Mouse (Mus musculus) adrenal gland (tissue): Measurements from ENCODE around the gene Nicn1.

Experiments
- intact Hi-C: fragments of 180-260 bp; cut with DNase I; formaldehyde crosslinking; loops from one replicate; pipeline ENCODE4 v1.15.1; 2025

Nicn1 gene

DNA sequence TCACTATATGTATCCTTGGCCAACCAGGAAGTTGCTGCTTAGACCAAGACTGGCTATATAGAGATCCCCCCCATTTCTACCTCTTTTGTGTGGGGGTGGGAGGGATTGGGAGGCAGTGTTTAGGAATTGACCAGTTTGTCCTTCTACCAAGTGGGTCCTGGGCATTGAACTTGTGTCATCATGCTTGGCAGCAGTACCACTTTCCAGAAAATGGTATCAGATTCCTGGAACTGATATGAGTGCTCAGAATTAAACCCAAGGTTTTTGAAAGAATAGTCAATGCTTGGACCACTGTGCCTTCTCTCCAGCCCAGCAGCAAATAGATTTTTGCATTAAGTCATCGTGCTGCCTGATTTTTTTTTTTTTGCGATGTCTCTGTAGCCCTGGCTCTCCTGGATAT lies 35.6 kb downstream of the Nicn1 start:
- intact Hi-C loops: no loop called here

DNA sequence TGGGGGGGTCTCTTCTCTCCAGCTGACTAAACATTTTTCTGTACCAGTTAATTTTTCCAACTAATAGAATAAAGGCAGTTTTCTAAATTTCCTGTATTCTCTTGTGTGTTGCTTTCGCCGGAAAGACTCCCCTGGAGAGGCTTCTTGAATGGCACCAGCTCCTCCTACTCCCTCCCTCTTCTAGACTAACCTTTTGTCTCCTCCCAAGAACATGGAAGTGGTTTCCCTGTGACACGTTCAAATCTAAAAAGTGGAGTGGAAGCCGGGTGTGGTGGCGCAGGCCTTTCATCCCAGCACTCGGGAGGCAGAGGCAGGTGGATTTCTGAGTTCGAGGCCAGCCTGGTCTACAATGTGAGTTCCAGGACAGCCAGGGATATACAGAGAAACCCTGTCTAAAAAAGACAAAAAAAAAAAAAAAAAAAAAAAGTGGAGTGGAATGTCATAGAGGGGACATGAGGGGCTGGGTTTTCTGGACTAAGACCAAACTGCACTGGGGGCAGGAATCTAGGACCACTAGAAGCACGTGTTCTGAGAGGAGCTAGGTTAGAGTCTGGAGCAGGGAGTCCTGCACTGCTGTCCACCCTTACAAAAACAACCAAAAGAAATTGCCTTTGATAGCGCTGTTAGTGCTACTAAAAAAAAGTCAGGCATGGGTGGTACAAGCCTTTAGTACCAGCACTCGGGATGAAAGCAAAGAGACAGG lies 47.8 kb downstream of the Nicn1 start:
- intact Hi-C loops: no loop called here

DNA sequence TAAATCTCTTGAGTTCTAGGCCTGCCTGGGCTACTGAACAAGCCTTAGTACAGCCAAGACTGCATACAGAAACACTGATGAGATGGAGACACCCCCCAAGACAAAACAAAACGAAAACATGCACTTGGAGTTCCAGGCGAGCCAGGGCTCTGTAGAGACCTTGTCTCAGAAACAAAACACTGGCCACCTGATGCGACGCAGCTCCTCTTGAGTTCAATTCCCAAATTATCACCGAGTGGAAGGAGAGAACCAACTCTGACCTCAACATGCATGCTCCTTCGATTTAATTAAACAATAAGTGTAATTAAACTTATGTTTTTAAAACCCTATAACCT lies 48.3 kb downstream of the Nicn1 start:
- intact Hi-C loops: no loop called here

DNA sequence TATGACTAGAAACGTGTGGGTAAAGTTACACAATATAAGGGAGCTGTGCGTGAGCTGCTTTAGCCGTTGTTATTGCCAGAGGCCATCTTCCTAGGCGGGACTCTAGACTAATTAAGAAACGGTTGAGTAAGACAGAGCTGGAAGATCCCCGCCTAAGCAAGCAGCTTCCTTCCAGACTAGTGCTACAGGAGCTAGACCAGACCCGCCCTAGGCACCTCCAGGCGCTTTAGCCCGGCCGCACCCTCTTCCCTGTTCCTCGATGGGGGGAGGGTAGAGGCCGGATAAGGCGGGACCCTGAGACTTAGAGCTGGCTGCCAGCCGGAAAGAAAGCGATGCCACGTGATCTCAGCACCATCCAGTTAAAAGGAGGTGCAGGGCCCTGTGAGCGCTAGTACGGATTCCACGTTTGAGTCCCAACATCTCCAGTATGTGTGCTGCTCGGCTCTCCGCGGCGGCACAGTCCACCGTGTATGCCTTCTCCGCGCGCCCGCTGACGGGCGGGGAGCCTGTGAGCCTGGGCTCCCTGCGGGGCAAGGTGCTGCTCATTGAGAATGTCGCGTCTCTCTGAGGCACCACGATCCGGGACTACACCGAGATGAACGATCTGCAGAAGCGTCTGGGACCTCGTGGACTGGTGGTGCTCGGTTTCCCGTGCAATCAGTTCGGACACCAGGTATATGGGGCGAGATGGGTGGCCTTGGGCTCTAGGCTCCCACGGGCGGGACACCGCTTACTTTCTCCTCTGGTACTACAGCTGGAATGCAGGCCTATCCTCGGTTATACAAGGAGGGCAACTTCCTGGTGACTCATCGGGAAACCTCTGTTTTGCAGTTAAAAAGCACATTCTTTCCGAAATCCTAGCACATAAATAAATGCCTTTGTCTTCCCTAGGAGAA lies 48.9 kb downstream of the Nicn1 start, which contains the start of gene Gpx1:
Gpx1 (plus strand) TSS at position 18 of the 896 bp plus-strand sequence.
- intact Hi-C loops: no loop called here

DNA sequence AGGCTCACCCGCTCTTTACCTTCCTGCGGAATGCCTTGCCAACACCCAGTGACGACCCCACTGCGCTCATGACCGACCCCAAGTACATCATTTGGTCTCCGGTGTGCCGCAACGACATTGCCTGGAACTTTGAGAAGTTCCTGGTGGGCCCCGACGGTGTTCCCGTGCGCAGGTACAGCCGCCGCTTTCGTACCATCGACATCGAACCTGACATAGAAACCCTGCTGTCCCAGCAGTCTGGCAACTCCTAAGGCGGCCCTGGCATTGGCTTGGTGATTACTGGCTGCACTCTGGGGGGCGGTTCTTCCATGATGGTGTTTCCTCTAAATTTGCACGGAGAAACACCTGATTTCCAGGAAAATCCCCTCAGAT lies 49.6 kb downstream of the Nicn1 start:
- intact Hi-C loops: loop anchor here (5.0 kb wide), 1 partner anchor 33 kb away; the partner anchor contains the start of genes Rhoa and Tcta

DNA sequence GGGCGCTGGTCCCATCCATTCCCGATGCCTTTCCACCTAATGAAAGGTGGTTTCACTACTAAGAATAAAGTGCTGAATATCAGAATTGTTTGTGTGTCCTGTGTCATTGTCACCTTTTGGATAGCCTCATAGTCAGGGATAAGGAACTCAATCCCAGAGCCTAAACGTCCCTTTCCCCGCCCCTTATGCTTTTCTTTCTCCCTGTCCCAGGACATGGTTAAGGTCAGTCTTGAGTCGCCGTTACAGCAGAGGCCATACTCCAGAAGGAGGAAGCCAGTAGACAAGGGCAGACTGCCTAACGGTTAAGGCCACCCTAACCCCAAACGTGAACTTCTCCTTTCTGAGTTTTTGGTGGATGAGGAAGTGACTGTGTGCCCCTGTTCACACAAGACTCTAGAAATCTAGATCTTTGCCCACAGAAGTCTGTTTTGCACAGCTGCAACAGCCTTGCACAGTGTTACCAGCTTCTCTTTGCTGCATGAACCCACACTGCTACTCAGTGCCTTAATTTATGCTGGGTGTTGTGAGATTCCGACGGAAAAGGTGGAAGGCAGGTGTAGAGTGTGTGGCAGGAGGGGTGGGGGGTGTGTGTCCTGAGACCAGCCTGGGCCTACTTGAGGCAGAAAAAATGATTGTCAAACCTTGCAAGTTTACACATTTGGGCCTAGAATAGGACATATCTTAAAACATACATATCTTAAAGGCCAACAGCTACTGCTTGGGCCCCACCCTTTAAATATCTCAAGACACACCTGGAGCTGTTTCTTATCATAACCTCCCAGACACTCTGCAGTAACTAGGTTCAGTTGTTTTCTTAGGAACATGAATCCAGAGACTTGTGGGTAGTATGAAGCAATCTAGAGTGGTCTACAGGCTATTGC lies 50.3 kb downstream of the Nicn1 start:
- intact Hi-C loops: loop anchor here (5.0 kb wide), 1 partner anchor 33 kb away; the partner anchor contains the start of genes Rhoa and Tcta

DNA sequence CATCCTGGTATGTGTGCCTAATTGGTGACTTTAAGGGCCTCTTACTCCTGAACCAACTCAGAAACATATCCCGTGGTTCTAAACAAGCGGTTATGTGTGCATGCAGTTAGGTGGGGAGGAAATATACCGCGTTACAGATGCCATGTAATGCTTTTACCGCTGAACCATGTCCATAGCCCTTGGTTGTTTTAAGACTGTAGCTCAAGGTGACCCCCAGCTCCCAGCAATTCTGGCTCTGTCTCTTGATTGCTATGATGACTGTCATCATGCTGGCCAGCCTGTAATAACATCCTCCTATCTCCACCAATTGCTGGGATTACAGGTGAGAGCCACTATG lies 50.9 kb downstream of the Nicn1 start:
- intact Hi-C loops: loop anchor here (5.0 kb wide), 1 partner anchor 34 kb away; the partner anchor contains the start of genes Rhoa and Tcta

DNA sequence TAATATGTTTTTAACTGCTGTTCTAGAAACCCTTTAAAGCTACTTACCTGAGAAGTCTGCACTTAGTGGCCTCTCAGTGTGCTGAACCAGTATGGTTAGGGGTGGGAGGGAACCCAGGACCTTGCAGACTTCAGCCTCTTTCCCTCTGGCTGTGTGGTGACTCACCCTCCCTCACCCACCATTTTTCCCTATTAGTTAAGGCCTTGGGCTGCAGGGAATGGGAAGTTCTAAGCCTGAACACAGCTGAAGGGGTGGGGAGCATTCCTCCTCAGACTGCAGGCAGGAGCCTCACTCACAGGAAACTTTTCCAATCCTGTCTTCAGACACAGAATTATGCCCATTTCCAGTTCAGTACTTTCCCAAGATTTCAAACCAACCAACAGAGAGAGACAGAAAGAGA lies 51.6 kb downstream of the Nicn1 start:
- intact Hi-C loops: loop anchor here (5.0 kb wide), 1 partner anchor 34 kb away; the partner anchor contains the start of genes Rhoa and Tcta

DNA sequence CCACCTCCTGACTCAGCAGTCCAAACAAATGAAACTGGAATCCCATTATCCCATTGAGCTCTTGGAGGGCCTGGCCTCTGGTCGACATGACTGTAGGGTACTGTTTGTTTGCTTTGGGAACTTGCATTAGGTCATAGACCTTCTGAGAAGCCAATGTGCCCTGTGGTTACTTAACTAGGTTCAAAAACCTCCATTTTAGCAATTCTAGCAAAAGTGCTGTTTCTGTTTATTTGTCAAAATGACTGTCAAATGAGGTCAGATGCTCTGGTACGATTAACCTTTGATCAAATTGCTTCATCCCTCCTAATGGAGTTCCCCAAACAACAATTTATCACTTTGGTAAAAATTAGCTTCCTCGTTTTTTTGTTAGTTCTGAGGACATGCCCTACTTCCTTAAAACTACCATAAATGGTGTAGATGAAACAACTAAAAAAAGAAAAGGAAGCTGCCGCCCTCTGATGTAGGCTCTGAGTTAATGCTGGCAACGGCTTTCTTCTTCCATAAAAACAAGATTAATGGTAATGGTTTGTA lies 52.1 kb downstream of the Nicn1 start:
- intact Hi-C loops: loop anchor here (5.0 kb wide), 1 partner anchor 35 kb away; the partner anchor contains the start of genes Rhoa and Tcta

DNA sequence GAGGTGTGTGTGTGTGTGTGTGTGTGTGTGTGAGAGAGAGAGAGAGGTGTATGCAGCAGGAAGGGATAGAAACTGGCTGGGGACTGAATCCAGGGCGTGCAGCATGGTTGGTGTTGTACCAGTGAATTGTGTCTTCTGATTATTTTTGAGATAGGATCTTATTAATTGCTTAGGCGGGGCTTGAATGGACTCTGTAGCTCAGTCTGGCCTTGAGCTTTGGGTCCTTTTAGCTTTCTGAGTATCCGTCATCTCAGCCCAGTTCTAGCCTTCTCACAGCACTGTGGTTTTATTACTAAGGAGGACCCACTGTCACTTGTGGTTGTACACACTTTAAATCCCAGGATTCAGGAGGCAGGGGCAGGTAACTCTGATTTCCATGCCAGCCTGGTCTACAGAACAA lies 53.1 kb downstream of the Nicn1 start:
- intact Hi-C loops: loop anchor here (5.0 kb wide), 1 partner anchor 36 kb away; the partner anchor contains the start of genes Rhoa and Tcta

DNA sequence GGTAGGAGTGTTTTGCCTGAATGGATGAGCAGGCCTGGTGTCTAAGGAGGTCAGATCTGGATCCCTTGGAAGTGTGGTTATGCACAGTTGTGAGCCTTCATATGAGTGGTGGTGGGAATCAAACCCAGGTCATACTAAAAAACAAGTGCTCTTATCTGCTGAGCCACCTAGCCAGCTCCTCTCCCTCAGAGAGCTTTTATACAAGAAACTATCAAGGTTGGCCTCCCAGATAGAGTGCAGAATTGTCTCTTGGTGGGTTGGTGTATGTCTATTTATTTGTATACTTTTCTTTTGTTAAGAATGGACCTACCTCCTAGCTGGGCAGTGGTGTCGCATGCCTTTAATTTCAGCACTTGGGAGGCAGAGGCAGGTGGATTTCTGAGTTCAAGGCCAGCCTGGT lies 53.6 kb downstream of the Nicn1 start:
- intact Hi-C loops: loop anchor here (5.0 kb wide), 1 partner anchor 37 kb away; the partner anchor contains the start of genes Rhoa and Tcta

DNA sequence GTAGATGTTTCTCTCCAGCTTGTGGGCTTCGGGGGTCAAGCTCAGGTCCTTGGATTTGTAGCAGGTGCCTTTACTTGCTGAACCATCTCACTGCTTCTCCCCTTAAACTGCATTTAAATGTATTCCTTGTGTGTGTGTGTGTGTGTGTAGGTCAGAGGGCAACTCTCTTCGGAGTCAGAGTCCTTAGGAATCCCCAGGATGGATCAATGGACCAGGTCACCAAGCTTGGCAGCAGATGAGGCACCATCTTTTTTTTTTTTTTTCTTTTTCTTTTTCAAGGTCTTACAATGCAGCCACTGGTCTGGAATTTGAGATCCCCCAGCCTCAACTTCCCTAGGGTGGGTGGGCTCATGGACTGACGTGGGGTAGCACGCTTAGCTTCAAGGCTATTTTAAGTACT lies 54.2 kb downstream of the Nicn1 start:
- intact Hi-C loops: loop anchor here (5.0 kb wide), 1 partner anchor 37 kb away; the partner anchor contains the start of genes Rhoa and Tcta
